Mouse (Mus musculus) MEL (cell line): ENCODE results near the gene Rhob. TPM values are rescaled to one million over a fixed set of nuclear protein-coding genes. Genes with fewer than 3 reads are reported as not detected.

Experiments
- DNase-seq: peaks from one replicate; pipeline ENCODE4 v3.0.0; 2011; ENCODE audit warnings: low read depth, low spot score
- H3K27ac ChIP-seq: 2 replicates; pipeline ENCODE4 v1.5.1; 2012; ENCODE audit warnings: low read depth, mild to moderate bottlenecking, control low read depth, low read length, moderate library complexity; ENCODE audit not compliant: control insufficient read depth
- H3K27me3 ChIP-seq, 2 experiments: fragments of 150-350 bp in 1 of 2; sonication (generic) in 1 of 2; 2 replicates each; pipeline ENCODE4 v1.6.1; 2012; ENCODE audit warnings: low read length in 2 of 2, mild to moderate bottlenecking in 2 of 2, improper control_type of control experiment in 1 of 2, moderate library complexity in 1 of 2; ENCODE audit not compliant: insufficient read depth in 2 of 2, control insufficient read depth in 1 of 2
- H3K36me3 ChIP-seq, 2 experiments: 2 replicates each; pipeline ENCODE4 v1.6.1; 2012 to 2014; ENCODE audit warnings: low read length in 2 of 2, improper control_type of control experiment in 1 of 2, inconsistent platforms in 1 of 2, mild to moderate bottlenecking in 1 of 2; ENCODE audit not compliant: insufficient read depth in 2 of 2, control insufficient read depth in 1 of 2
- H3K4me1 ChIP-seq, 2 experiments: fragments of 150-350 bp in 1 of 2; sonication (generic) in 1 of 2; 2 replicates each; pipeline ENCODE4 v1.6.1; 2012; ENCODE audit warnings: low read length in 2 of 2, improper control_type of control experiment in 1 of 2, mild to moderate bottlenecking in 1 of 2; ENCODE audit not compliant: insufficient read depth in 2 of 2, control insufficient read depth in 1 of 2
- H3K4me3 ChIP-seq, 2 experiments: fragments of 150-350 bp in 1 of 2; sonication (generic) in 1 of 2; 2 replicates each; pipeline ENCODE4 v1.5.1; 2012; ENCODE audit warnings: low read depth in 2 of 2, low read length in 2 of 2, mild to moderate bottlenecking in 2 of 2, moderate library complexity in 2 of 2, control low read depth in 1 of 2, improper control_type of control experiment in 1 of 2; ENCODE audit not compliant: control insufficient read depth in 1 of 2, insufficient read depth in 1 of 2
- H3K79me2 ChIP-seq: 2 replicates; pipeline ENCODE4 v1.6.1; 2012; ENCODE audit warnings: mild to moderate bottlenecking, low read length, moderate library complexity; ENCODE audit not compliant: control insufficient read depth, poor library complexity, insufficient read depth
- H3K9ac ChIP-seq: 2 replicates; pipeline ENCODE4 v1.6.1; 2012; ENCODE audit warnings: low read depth, mild to moderate bottlenecking, control low read depth, low read length, moderate library complexity; ENCODE audit not compliant: control insufficient read depth, poor library complexity, severe bottlenecking
- H3K9me3 ChIP-seq: fragments of 150-350 bp; sonication (generic); replicated peaks from 2 replicates; pipeline ENCODE4 v1.6.1; 2012; ENCODE audit warnings: mild to moderate bottlenecking, low read length, improper control_type of control experiment, moderate library complexity; ENCODE audit not compliant: insufficient read depth
- BHLHE40 ChIP-seq: IDR thresholded peaks from 2 replicates; pipeline ENCODE4 v1.6.1; 2012; ENCODE audit warnings: low read depth, mild to moderate bottlenecking, inconsistent platforms, low read length, improper control_type of control experiment, borderline replicate concordance
- CHD1 ChIP-seq: IDR thresholded peaks from 2 replicates; pipeline ENCODE4 v1.6.1; 2012; ENCODE audit warnings: low read depth, mild to moderate bottlenecking, inconsistent platforms, low read length, improper control_type of control experiment
- CHD2 ChIP-seq: IDR thresholded peaks from 2 replicates; pipeline ENCODE4 v1.6.1; 2011; ENCODE audit warnings: low read length, improper control_type of control experiment
- E2F4 ChIP-seq: IDR thresholded peaks from 2 replicates; pipeline ENCODE4 v1.6.1; 2011; ENCODE audit warnings: low read depth, low read length, improper control_type of control experiment, borderline replicate concordance
- GABPA ChIP-seq: IDR thresholded peaks from 2 replicates; pipeline ENCODE4 v1.6.1; 2012; ENCODE audit warnings: low read depth, mild to moderate bottlenecking, inconsistent platforms, low read length, improper control_type of control experiment, moderate library complexity
- GATA1 ChIP-seq: IDR thresholded peaks from 2 replicates; pipeline ENCODE4 v1.6.1; 2011; ENCODE audit warnings: low read depth, low read length, improper control_type of control experiment
- HCFC1 ChIP-seq: IDR thresholded peaks from 2 replicates; pipeline ENCODE4 v1.6.1; 2012; ENCODE audit warnings: low read depth, mild to moderate bottlenecking, inconsistent platforms, low read length, improper control_type of control experiment, moderate library complexity
- JUND ChIP-seq: IDR thresholded peaks from 2 replicates; pipeline ENCODE4 v1.6.1; 2011; ENCODE audit warnings: low read depth, mild to moderate bottlenecking, improper control_type of control experiment, low read length
- KAT2A ChIP-seq: conservative IDR thresholded peaks from 2 replicates; pipeline ENCODE4 v1.6.1; 2012; ENCODE audit warnings: low read depth, low read length, improper control_type of control experiment, inconsistent platforms
- MAFK ChIP-seq: IDR thresholded peaks from 2 replicates; pipeline ENCODE4 v1.6.1; 2011; ENCODE audit warnings: low read depth, mild to moderate bottlenecking, low read length, improper control_type of control experiment, borderline replicate concordance
- MEF2A ChIP-seq: IDR thresholded peaks from 2 replicates; pipeline ENCODE4 v1.6.1; 2014; ENCODE audit warnings: low read depth, mild to moderate bottlenecking, inconsistent platforms, low read length, improper control_type of control experiment; ENCODE audit not compliant: poor library complexity, insufficient replicate concordance, severe bottlenecking; ENCODE audit errors: extremely low read depth
- MXI1 ChIP-seq: IDR thresholded peaks from 2 replicates; pipeline ENCODE4 v1.6.1; 2011; ENCODE audit warnings: mild to moderate bottlenecking, low read depth, low read length, improper control_type of control experiment
- MYB ChIP-seq: IDR thresholded peaks from 2 replicates; pipeline ENCODE4 v1.6.1; 2011; ENCODE audit warnings: mild to moderate bottlenecking, low read depth, low read length, improper control_type of control experiment
- MYC ChIP-seq: IDR thresholded peaks from 2 replicates; pipeline ENCODE4 v1.6.1; 2011; ENCODE audit warnings: low read depth, mild to moderate bottlenecking, low read length, improper control_type of control experiment, moderate library complexity
- NELFE ChIP-seq: IDR thresholded peaks from 2 replicates; pipeline ENCODE4 v1.6.1; 2011; ENCODE audit warnings: low read depth, low read length, improper control_type of control experiment
- NRF1 ChIP-seq: IDR thresholded peaks from 2 replicates; pipeline ENCODE4 v1.6.1; 2014; ENCODE audit warnings: low read depth, mild to moderate bottlenecking, inconsistent platforms, low read length, improper control_type of control experiment, moderate library complexity; ENCODE audit not compliant: poor library complexity, insufficient read depth, severe bottlenecking
- POLR2A ChIP-seq, 2 experiments: IDR thresholded peaks; 2 replicates each; pipeline ENCODE4 v1.6.1; 2011 to 2012; ENCODE audit warnings: low read length in 2 of 2, mild to moderate bottlenecking in 2 of 2, control low read depth in 1 of 2, improper control_type of control experiment in 1 of 2, low read depth in 1 of 2, moderate library complexity in 1 of 2; ENCODE audit not compliant: control insufficient read depth in 1 of 2, insufficient read depth in 1 of 2, poor library complexity in 1 of 2
- POLR2AphosphoS2 ChIP-seq: IDR thresholded peaks from 2 replicates; pipeline ENCODE4 v1.6.1; 2011; ENCODE audit warnings: low read length, improper control_type of control experiment
- POLR2AphosphoS5 ChIP-seq: IDR thresholded peaks from 2 replicates; pipeline ENCODE4 v1.6.1; 2012; ENCODE audit warnings: low read depth, borderline replicate concordance, mild to moderate bottlenecking, inconsistent platforms, low read length, moderate library complexity, mixed read lengths
- RAD21 ChIP-seq: IDR thresholded peaks from 2 replicates; pipeline ENCODE4 v1.6.1; 2011; ENCODE audit warnings: mild to moderate bottlenecking, low read depth, low read length, improper control_type of control experiment
- RCOR1 ChIP-seq: IDR thresholded peaks from 2 replicates; pipeline ENCODE4 v1.6.1; 2012; ENCODE audit warnings: low read depth, mild to moderate bottlenecking, inconsistent platforms, low read length, improper control_type of control experiment
- SIN3A ChIP-seq: IDR thresholded peaks from 2 replicates; pipeline ENCODE4 v1.6.1; 2012; ENCODE audit warnings: low read length, improper control_type of control experiment, inconsistent platforms
- TAL1 ChIP-seq: IDR thresholded peaks from 2 replicates; pipeline ENCODE4 v1.6.1; 2012; ENCODE audit warnings: mild to moderate bottlenecking, inconsistent platforms, low read length, moderate library complexity, mixed read lengths
- TBP ChIP-seq: IDR thresholded peaks from 2 replicates; pipeline ENCODE4 v1.8.0; 2011; ENCODE audit warnings: low read depth, low read length, improper control_type of control experiment
- UBTF ChIP-seq: IDR thresholded peaks from 2 replicates; pipeline ENCODE4 v1.6.1; 2012; ENCODE audit warnings: low read depth, mild to moderate bottlenecking, inconsistent platforms, low read length, improper control_type of control experiment, moderate library complexity, borderline replicate concordance; ENCODE audit not compliant: insufficient read depth
- USF1 ChIP-seq: IDR thresholded peaks from 2 replicates; pipeline ENCODE4 v1.6.1; 2014; ENCODE audit warnings: low read depth, mild to moderate bottlenecking, inconsistent platforms, low read length, improper control_type of control experiment, moderate library complexity
- ZC3H11A ChIP-seq: IDR thresholded peaks from 2 replicates; pipeline ENCODE4 v1.6.1; 2012; ENCODE audit warnings: low read depth, mild to moderate bottlenecking, inconsistent platforms, low read length, improper control_type of control experiment
- ZKSCAN1 ChIP-seq: IDR thresholded peaks from 2 replicates; pipeline ENCODE4 v1.6.1; 2012; ENCODE audit warnings: low read depth, mild to moderate bottlenecking, inconsistent platforms, low read length, improper control_type of control experiment, moderate library complexity
- polyA plus RNA-seq, 2 experiments: library from polyadenylated mRNA; stranded (reverse) in 1 of 2; unstranded in 1 of 2; fragments of >175 nt in 1 of 2; fragments of >200 nt in 1 of 2; gene quantifications; 2 replicates each; pipeline versions ENCODE4 v1.2.1 to v1.2.4; 2012; ENCODE audit warnings: low replicate concordance in 2 of 2, low read depth in 1 of 2; ENCODE audit not compliant: insufficient read length in 2 of 2, insufficient read depth in 1 of 2, missing spikeins in 1 of 2
- total RNA-seq: library from RNA; depleted of rRNA; stranded (reverse); fragments of 300-350 nt; gene quantifications from 2 replicates; pipeline ENCODE4 v1.2.3, GENCODE M21; 2012

Rhob gene
- total and polyA plus RNA-seq, 3 experiments: 1.8 to 6.0 TPM; not detected in 1

DNA sequence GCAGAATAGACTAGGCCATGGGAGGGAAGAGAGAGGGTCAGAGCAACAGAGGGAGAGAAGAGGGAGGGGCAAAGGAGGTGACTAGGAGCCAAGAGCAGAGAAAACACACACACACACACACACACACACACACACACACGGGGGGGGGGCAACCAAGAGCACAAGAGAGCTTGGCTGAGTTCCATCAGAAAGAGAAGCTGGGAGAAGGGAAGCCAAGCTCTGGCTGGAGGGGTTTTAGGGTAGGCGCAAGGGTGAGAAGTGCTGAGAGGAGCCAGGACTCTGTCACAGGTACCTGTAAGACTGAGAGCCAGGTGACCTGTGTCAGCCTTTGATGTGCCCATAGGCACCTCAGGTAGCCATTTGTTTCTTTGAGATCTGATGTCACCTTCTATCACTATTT is 22.9 kb upstream of the Rhob start:
- Histone ChIP-seq H3K36me3 (peaks cover 0 to 10% of the 10 kb centered on the region in 2 experiments; a peak in 2 of 4 replicates), H3K27ac (no peak overlapping the region), H3K27me3 (no peaks in the 10 kb centered on the region), H3K4me3 (no peak overlapping the region), H3K4me1 (peaks cover 4 to 17% of the 10 kb centered on the region in 2 experiments; a peak in 3 of 4 replicates), H3K9ac (no peak overlapping the region), H3K79me2 (no peaks in the 10 kb centered on the region), H3K9me3 (no peaks in the 10 kb centered on the region)
- peak; percentile 19 for DNase-seq
- no peak for TF ChIP-seq MYB
- TF ChIP-seq POLR2AphosphoS2: no peak
- no peak for TF ChIP-seq GABPA
- TF ChIP-seq POLR2A (IDR thresholded peaks at IDR 0.05; ENCODE audit: control insufficient read depth in 1 of 2, insufficient read depth in 1 of 2, low read depth in 1 of 2, low read length in 2 of 2, poor library complexity in 1 of 2): no peak
- TF ChIP-seq POLR2AphosphoS5: no peak
- no peak for TF ChIP-seq GATA1
- no peak for TF ChIP-seq ZKSCAN1
- no peak for TF ChIP-seq NRF1

DNA sequence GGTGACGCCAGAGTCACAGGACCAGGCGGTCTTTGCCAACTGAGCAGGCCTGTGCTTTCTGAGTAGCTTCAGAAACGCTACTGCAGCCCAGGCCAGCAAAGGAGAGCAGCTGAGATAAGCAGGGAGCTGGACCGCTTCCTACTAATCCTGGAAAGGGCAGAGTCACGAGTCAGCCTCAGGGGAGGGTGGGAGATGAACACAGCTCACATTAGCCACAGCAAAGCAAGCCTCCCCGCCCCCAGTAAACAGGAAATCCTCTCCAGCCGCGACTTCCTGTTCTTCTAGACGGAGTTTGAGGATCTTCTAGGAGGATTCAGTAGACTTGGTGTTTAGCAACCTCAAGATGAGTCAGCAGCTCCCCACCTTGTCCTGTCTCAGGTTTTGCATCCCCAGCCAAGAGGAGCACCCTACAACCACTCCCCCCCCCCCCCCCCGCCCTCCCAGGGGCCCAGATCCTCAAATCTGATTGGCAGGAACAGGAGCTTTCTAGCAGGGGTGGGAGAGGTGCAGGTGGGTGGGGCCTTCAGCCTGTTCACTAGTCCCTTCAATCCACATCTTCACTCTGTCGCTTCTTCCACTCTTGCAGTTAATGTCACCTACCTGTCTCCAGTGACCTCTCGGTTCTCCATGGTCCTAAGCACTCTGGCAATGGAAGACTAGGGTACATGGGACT is 21.7 kb upstream of the Rhob start:
- H3K4me1 ChIP-seq: peaks cover 4 to 17% of the 10 kb centered on the region in 2 experiments; a peak in 3 of 4 replicates
- peak overlapping the region; percentile 94 for H3K27ac ChIP-seq
- H3K9ac ChIP-seq: peak overlapping the region; percentile 57
- H3K9me3 ChIP-seq: no peaks in the 10 kb centered on the region
- peaks cover 0 to 10% of the 10 kb centered on the region in 2 experiments; a peak in 2 of 4 replicates for H3K36me3 ChIP-seq
- H3K27me3 ChIP-seq: no peaks in the 10 kb centered on the region
- no peaks in the 10 kb centered on the region for H3K79me2 ChIP-seq
- H3K4me3 ChIP-seq: peak overlapping the region; percentile 5 to 28; a peak in 2 of 4 replicates
- DNase-seq: peak; percentile 96
- TF ChIP-seq E2F4: no peak
- no peak for TF ChIP-seq MEF2A
- no peak for TF ChIP-seq RAD21
- TF ChIP-seq USF1: peak; percentile 66
- TF ChIP-seq POLR2A (IDR thresholded peaks at IDR 0.05; ENCODE audit: control insufficient read depth in 1 of 2, insufficient read depth in 1 of 2, low read depth in 1 of 2, low read length in 2 of 2, poor library complexity in 1 of 2): peak in 1 of 2 experiments; percentile 71; a peak in 2 of 4 replicates
- no peak; the same call in 1 of the 2 replicates for TF ChIP-seq ZC3H11A
- peak; percentile 63; the same call in 1 of the 2 replicates for TF ChIP-seq GABPA
- no peak for TF ChIP-seq CHD1
- no peak for TF ChIP-seq MAFK
- TF ChIP-seq TBP: peak; percentile 54; the same call in 1 of the 2 replicates
- TF ChIP-seq KAT2A: no peak; the same call in 1 of the 2 replicates
- TF ChIP-seq ZKSCAN1: no peak
- TF ChIP-seq MYC: peak; percentile 65; the same call in 1 of the 2 replicates
- peak; percentile 49; the same call in 1 of the 2 replicates for TF ChIP-seq RCOR1
- TF ChIP-seq HCFC1: peak; percentile 69
- TF ChIP-seq NELFE: peak; percentile 43; the same call in 1 of the 2 replicates
- TF ChIP-seq MXI1: peak; percentile 67; the same call in 1 of the 2 replicates
- TF ChIP-seq UBTF: no peak
- TF ChIP-seq JUND: no peak; the same call in 1 of the 2 replicates
- no peak for TF ChIP-seq TAL1
- peak; percentile 42; the same call in 1 of the 2 replicates for TF ChIP-seq CHD2
- no peak for TF ChIP-seq POLR2AphosphoS5
- TF ChIP-seq SIN3A: peak; percentile 77
- peak; percentile 84 for TF ChIP-seq BHLHE40
